Mouse (Mus musculus) lung, adult 2 months (tissue): Measurements from ENCODE around the gene Tor1aip1. TPM values are rescaled to one million over a fixed set of nuclear protein-coding genes. Genes with fewer than 3 reads are reported as not detected.

ENCODE experiments used
- DNase-seq: peaks from one replicate; pipeline ENCODE4 v3.0.0; 2022
- H3K4me1 ChIP-seq: fragments of 200-500 bp; 2 replicates; pipeline ENCODE4 v1.6.1; 2011; ENCODE audit warnings: low read length; ENCODE audit not compliant: control insufficient read depth, insufficient read depth
- H3K4me3 ChIP-seq: fragments of 200-500 bp; replicated peaks from 2 replicates; pipeline ENCODE3; 2011; ENCODE audit warnings: low read depth, mild to moderate bottlenecking, control low read depth, low read length; ENCODE audit errors: extremely low read depth
- CTCF ChIP-seq: fragments of 200-500 bp; IDR thresholded peaks from 2 replicates; pipeline ENCODE4 v1.5.1; 2011; ENCODE audit warnings: mild to moderate bottlenecking, low read length, control low read depth; ENCODE audit not compliant: insufficient read depth
- POLR2A ChIP-seq: fragments of 200-500 bp; IDR thresholded peaks from 2 replicates; pipeline ENCODE4 v1.6.1; 2011; ENCODE audit warnings: low read depth, mild to moderate bottlenecking, control low read depth, low read length, borderline replicate concordance; ENCODE audit errors: extremely low read depth
- WGBS: fragments of 180-500 bp; shearing (Covaris S2); methylation state at CpG from one replicate; pipeline ENCODE4 v1.1.7; 2018; 5-methylcytosine and 5-hydroxymethylcytosine counted together
- polyA plus RNA-seq: library from polyadenylated mRNA; depleted of rRNA; stranded (reverse); fragments of >200 nt; gene quantifications from 2 replicates; pipeline ENCODE4 v1.2.3, GENCODE M21; 2012; rRNA removed

Tor1aip1 gene
- 35.5 and 36.6 TPM in 2 replicates for polyA plus RNA-seq

GRCm38 (mm10) chr1:156035930-156036737, at the start of gene Tor1aip1:
Gene Tor1aip1 (minus strand): TSS chr1:156036480.
- under 1% methylated on average over 59 of the region's 59 CpGs for WGBS
- peak within 1 kb of the TSS; percentile 92 for H3K4me3 ChIP-seq
- peaks cover 5% of the 10 kb centered on the region for H3K4me1 ChIP-seq
- TF ChIP-seq POLR2A (peak; percentile 84), CTCF (peak; percentile 70)
- DNase-seq: peak; percentile 97

- Histone ChIP-seq H3K4me1 (no peaks in the 10 kb centered on the region), H3K4me3 (no peak overlapping the region)
- TF ChIP-seq CTCF: 0 out of 2 replicates have a peak, but pooled peaks have one; percentile 6
- TF ChIP-seq POLR2A: no peak
- no peak for DNase-seq
- WGBS: 53% methylated on average over 5 of the region's 5 CpGs
These were observed 49.5 kb upstream of the Tor1aip1 start for GRCm38 (mm10) chr1:156085770-156086169.

- TF ChIP-seq POLR2A (no peak), CTCF (no peak)
- WGBS: 63% methylated on average over 3 of the region's 3 CpGs
- DNase-seq: no peak
- no peaks in the 10 kb centered on the region for H3K4me1 ChIP-seq
- no peak overlapping the region for H3K4me3 ChIP-seq
These were observed 48.3 kb upstream of the Tor1aip1 start for GRCm38 (mm10) chr1:156084603-156085002.

- Histone ChIP-seq H3K4me1 (no peaks in the 10 kb centered on the region), H3K4me3 (no peak overlapping the region)
- TF ChIP-seq CTCF: no peak
- 48% methylated on average over 3 of the region's 3 CpGs for WGBS
- DNase-seq: no peak
These were observed 41.4 kb upstream of the Tor1aip1 start for GRCm38 (mm10) chr1:156077655-156078054.

GRCm38 (mm10) chr1:156076474-156076873, 40.2 kb upstream of the Tor1aip1 start:
- DNase-seq: no peak
- H3K4me3 ChIP-seq: no peak overlapping the region
- no peak for TF ChIP-seq POLR2A
- no peak for TF ChIP-seq CTCF
- 56% methylated on average over 4 of the region's 4 CpGs for WGBS
- H3K4me1 ChIP-seq: no peaks in the 10 kb centered on the region

- no peak for TF ChIP-seq POLR2A
- no peak for TF ChIP-seq CTCF
- DNase-seq: no peak
- Histone ChIP-seq H3K4me1 (no peaks in the 10 kb centered on the region), H3K4me3 (no peak overlapping the region)
- WGBS: 30% methylated on average over 8 of the region's 8 CpGs
These were observed 38.3 kb upstream of the Tor1aip1 start for GRCm38 (mm10) chr1:156074575-156074974.

GRCm38 (mm10) chr1:156073169-156073821, 37.0 kb upstream of the Tor1aip1 start:
- DNase-seq: no peak
- Histone ChIP-seq H3K4me1 (no peaks in the 10 kb centered on the region), H3K4me3 (no peak overlapping the region)
- WGBS: 59% methylated on average over 15 of the region's 15 CpGs
- TF ChIP-seq POLR2A (no peak), CTCF (no peak)

- 73% methylated on average over 14 of the region's 14 CpGs for WGBS
- H3K4me3 ChIP-seq: no peak overlapping the region
- no peak for DNase-seq
- H3K4me1 ChIP-seq: peaks cover 3% of the 10 kb centered on the region
- TF ChIP-seq POLR2A (no peak), CTCF (no peak)
These were observed 33.8 kb upstream of the Tor1aip1 start for GRCm38 (mm10) chr1:156070106-156070505.

- TF ChIP-seq CTCF (no peak), POLR2A (no peak)
- DNase-seq: no peak
- Histone ChIP-seq H3K4me3 (no peak overlapping the region), H3K4me1 (peaks cover 3% of the 10 kb centered on the region)
- 49% methylated on average over 3 of the region's 3 CpGs for whole genome bisulfite sequencing
These were observed 29.9 kb upstream of the Tor1aip1 start for GRCm38 (mm10) chr1:156066133-156066532.

- 83% methylated on average over 4 of the region's 4 CpGs for WGBS
- Histone ChIP-seq H3K4me1 (peaks cover 3% of the 10 kb centered on the region), H3K4me3 (no peak overlapping the region)
- no peak for DNase-seq
- TF ChIP-seq POLR2A (no peak), CTCF (no peak)
These were observed 25.9 kb upstream of the Tor1aip1 start for GRCm38 (mm10) chr1:156062193-156062592.
